Mouse (Mus musculus) cerebellum, postnatal 25 days (tissue): ENCODE measurements around the gene Pdc.
"Not testable (repeated sequence)": the region's sequence is repeated elsewhere in the genome, so short reads cannot be mapped to it uniquely, and the experiment has no call there.

Experiments used
- DNase-seq, 2 experiments: peaks; one replicate each; pipeline ENCODE4 v3.0.0; 2021; ENCODE audit warnings: mixed read lengths in 2 of 2

Pdc gene

GRCm38 (mm10) chr1:150319205-150319604 is at the start of gene Pdc:
Gene Pdc (plus strand): TSS chr1:150319417.
- DNase-seq: no peak

GRCm38 (mm10) chr1:150294051-150294450 is 25.2 kb upstream of the Pdc start:
- DNase-seq: not testable (repeated sequence)

- peak in 1 of 2 experiments; percentile 4 for DNase-seq
Observed at GRCm38 (mm10) chr1:150307599-150307998, 11.6 kb upstream of the Pdc start.

DNA sequence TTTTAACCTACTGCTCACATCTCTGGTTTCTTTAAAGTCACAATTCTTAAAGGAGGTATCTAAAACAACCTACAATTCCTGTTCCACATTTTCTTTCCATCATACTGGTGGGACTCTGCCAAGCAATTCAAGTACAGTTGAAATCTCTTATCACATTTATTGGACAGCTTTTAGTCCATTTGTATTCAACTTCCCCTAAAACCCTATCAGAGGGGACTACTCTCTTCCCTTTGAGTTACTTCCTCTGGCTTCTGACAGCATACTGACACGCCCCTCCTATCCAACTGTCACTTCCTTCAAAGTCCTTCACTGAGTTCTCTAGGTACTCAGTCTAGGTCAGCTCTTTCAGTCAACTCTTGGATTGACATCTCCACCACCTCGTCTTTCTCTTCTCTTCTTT is 15.9 kb downstream of the Pdc start:
- DNase-seq: no peak

DNA sequence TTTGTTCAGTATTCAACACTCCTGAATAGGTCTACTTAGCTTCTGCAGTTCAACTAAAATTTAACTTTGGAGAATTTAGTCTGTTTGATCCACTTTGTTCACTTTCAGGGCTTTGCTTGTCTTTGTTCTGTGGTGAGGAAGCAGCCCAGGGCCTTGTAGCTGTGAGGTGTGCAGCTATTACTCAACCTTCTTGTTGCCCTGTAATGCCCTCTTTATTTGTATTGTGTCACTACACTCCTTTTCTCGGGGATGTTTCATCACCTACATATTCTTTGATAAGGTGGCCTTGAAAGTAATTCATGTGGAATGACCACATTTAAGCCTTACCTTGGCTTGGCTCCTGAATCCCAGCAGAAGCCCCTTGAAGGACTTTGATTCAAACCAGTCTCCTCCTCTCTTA is 41.6 kb downstream of the Pdc start:
- DNase-seq: no peak

DNA sequence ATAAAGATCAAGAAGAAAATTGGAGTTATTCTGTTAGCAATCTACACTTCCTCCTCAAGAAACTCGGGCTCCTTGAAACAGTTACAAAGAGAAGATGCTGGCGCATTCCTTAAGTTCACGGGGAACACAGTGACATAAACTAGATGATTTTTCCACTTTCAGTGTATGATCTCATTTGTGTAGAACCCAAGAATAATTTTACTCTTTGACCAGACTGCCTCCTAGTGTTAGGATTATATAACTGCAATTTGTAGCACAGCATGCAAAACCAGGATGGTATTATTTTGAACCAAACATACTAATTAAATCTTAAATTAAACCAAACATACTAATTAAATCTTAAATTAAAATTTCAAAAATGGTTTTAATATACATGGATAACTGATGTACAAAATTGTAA is 53.7 kb downstream of the Pdc start:
- DNase-seq: no peak

DNA sequence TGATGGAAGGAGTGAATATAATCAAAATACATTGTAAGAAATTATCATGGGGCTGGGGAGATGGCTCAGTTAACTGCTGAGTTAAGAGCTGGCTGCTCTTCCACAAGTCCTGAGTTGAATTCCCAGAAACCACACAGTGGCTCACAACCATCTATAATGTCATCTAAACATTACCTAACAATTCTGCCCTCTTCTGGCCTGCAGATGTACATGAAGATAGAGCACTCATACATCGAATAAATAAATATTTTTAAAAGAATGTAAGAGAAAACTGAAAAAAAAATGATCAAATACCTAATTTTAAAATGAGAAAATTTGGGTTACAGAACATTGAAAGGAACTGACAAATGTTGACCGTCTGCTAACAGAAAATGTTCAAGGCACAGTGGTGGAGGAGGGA is 55.0 kb downstream of the Pdc start:
- no peak for DNase-seq
